Mouse (Mus musculus) hindbrain, embryonic 15.5 days (tissue): Measurements from ENCODE around the gene Gm20388. TPM values are rescaled to one million over a fixed set of nuclear protein-coding genes. Genes with fewer than 3 reads are reported as not detected.

Experiments used
- ATAC-seq: fragments of 200-750 bp; cut with Nextera tagmentation; 2 replicates; pipeline ENCODE4 v1.8.0; 2017; ENCODE audit warnings: low read depth, moderate number of reproducible peaks, moderate TSS enrichment; ENCODE audit not compliant: low FRiP score
- H3K27ac ChIP-seq: fragments of 300-500 bp; sonication (generic); replicated peaks from 2 replicates; pipeline ENCODE4 v1.5.1; 2015; ENCODE audit warnings: mild to moderate bottlenecking, inconsistent platforms
- H3K27me3 ChIP-seq: fragments of 300-500 bp; sonication (generic); 2 replicates; pipeline ENCODE4 v1.6.1; 2015; ENCODE audit warnings: control low read depth, inconsistent platforms
- H3K36me3 ChIP-seq: fragments of 300-500 bp; sonication (generic); 2 replicates; pipeline ENCODE4 v1.6.1; 2015; ENCODE audit warnings: control low read depth, inconsistent platforms
- H3K4me1 ChIP-seq: fragments of 300-500 bp; sonication (generic); replicated peaks from 2 replicates; pipeline ENCODE4 v1.6.1; 2015; ENCODE audit warnings: control low read depth, inconsistent platforms
- H3K4me2 ChIP-seq: fragments of 300-500 bp; sonication (generic); 2 replicates; pipeline ENCODE4 v1.6.1; 2015; ENCODE audit warnings: moderate library complexity, mild to moderate bottlenecking, inconsistent platforms
- H3K4me3 ChIP-seq: fragments of 300-500 bp; sonication (generic); 2 replicates; pipeline ENCODE4 v1.5.1; 2015; ENCODE audit warnings: mild to moderate bottlenecking, inconsistent platforms
- H3K9ac ChIP-seq: fragments of 300-500 bp; sonication (generic); 2 replicates; pipeline ENCODE4 v1.6.1; 2015; ENCODE audit warnings: inconsistent platforms
- H3K9me3 ChIP-seq: fragments of 300-500 bp; sonication (generic); 2 replicates; pipeline ENCODE4 v1.6.1; 2016; ENCODE audit warnings: control low read depth, inconsistent platforms
- WGBS: fragments of 180-500 bp; shearing (Covaris S2); methylation state at CpG from one replicate; pipeline ENCODE4 v1.1.7; 2015; 5-methylcytosine and 5-hydroxymethylcytosine counted together
- polyA plus RNA-seq: library from polyadenylated mRNA; unstranded; fragments of >200 nt; fragmentation: Nextera tagmentation; extraction: Ambion mirVana; gene quantifications from 2 replicates; pipeline ENCODE4 v1.2.1, GENCODE M21; 2015

Gene Gm20388
- polyA plus RNA-seq, 1 experiment from 2014 or later = 5.4 TPM

DNA sequence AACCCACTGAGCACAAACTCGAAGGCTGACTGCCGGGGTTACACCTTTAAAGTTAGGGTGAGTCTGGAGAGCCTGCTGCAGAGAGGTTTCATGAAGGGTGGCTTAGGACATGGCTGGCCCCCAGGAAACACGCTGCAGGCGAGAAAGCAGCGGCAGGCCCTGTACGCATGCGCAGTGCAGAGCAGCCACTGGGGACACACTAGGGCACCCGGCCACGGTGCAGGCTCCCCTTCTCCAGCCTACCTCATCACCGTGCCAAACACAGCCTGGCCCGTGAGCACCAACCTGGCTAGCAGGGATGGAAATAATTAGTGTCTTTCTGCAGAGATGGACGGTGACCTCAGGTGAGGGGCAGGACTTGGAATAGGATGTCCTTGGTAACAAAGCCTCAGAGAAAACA, 2175.4 kb downstream of the Gm20388 start:
- H3K27ac ChIP-seq = no peak overlapping the region
- 83% methylated on average over 12 of the region's 12 CpGs for WGBS
- no peak overlapping the region for H3K4me3 ChIP-seq
- H3K9me3 ChIP-seq = no peaks in the 10 kb centered on the region
- ATAC-seq = no peak
- no peaks in the 10 kb centered on the region for H3K36me3 ChIP-seq
- H3K4me1 ChIP-seq = peaks cover 6% of the 10 kb centered on the region; the same call in 1 of the 2 replicates
- no peaks in the 10 kb centered on the region for H3K27me3 ChIP-seq
- H3K4me2 ChIP-seq = no peak overlapping the region
- H3K9ac ChIP-seq = no peak overlapping the region

DNA sequence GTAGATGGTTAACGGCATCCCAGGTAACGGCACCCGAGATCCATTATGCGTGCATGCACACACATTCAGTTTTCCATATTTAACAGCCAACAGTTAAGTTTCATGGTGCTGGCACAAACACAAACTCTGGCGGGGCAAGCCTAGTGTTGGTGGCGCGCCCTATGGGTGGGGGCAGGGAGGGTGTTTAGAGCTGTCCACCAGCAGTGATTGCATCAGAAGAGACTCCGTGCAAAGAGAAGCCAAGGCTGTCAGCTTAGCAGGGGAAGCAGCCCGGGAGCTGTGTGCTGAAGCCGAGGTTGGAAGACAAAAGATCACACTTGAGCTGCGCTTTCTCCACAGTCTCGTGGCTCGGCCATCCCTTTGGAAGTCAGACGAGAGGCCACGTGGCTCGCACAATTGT, 2178.0 kb downstream of the Gm20388 start:
- Histone ChIP-seq H3K4me1 (peaks cover 12% of the 10 kb centered on the region; the same call in 1 of the 2 replicates), H3K36me3 (no peaks in the 10 kb centered on the region), H3K4me3 (no peak overlapping the region), H3K4me2 (no peak overlapping the region), H3K27me3 (no peaks in the 10 kb centered on the region), H3K9ac (no peak overlapping the region), H3K27ac (no peak overlapping the region), H3K9me3 (no peaks in the 10 kb centered on the region)
- no peak for ATAC-seq
- 77% methylated on average over 16 of the region's 16 CpGs for WGBS

DNA sequence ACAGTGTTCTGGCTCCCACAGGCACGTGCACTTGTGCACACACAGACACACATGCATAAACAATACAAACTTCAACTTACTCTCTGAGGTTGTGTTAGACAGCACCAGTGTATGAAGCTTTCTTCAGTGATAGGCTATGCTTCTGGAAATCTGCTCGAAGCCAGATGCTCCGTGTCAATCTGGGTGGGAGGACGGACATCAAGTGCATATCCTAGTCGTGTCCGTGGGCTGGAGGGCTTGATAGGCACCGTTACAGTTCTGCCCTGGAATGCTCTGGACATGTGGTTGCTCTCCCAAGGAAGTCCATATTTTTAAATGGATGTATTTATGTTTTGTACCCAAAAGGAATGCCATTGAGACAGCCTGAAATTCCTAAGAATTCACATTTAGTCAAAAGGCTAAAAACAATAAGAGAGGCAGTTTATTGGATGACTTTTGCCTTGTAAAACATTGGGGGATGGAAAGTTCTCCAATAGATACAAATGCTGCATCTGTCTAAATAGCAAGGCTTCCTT, 2178.6 kb downstream of the Gm20388 start:
- H3K4me1 ChIP-seq = peaks cover 12% of the 10 kb centered on the region; the same call in 1 of the 2 replicates
- ATAC-seq = no peak
- H3K9me3 ChIP-seq = no peaks in the 10 kb centered on the region
- WGBS = 95% methylated on average over 7 of the region's 7 CpGs
- no peak overlapping the region for H3K4me3 ChIP-seq
- no peak overlapping the region for H3K4me2 ChIP-seq
- H3K9ac ChIP-seq = no peak overlapping the region
- H3K27ac ChIP-seq = no peak overlapping the region
- no peaks in the 10 kb centered on the region for H3K36me3 ChIP-seq
- no peaks in the 10 kb centered on the region for H3K27me3 ChIP-seq

GRCm38 (mm10) chr8:122092476-122092875, 2181.8 kb downstream of the Gm20388 start:
- no peaks in the 10 kb centered on the region for H3K9me3 ChIP-seq
- H3K4me2 ChIP-seq = no peak overlapping the region
- no peak for ATAC-seq
- 77% methylated on average over 5 of the region's 5 CpGs for WGBS
- H3K9ac ChIP-seq = no peak overlapping the region
- H3K36me3 ChIP-seq = no peaks in the 10 kb centered on the region
- H3K27me3 ChIP-seq = no peaks in the 10 kb centered on the region
- no peak overlapping the region for H3K27ac ChIP-seq
- H3K4me3 ChIP-seq = no peak overlapping the region
- peaks cover 8% of the 10 kb centered on the region; the same call in 1 of the 2 replicates for H3K4me1 ChIP-seq

GRCm38 (mm10) chr8:122098766-122099165, 2188.1 kb downstream of the Gm20388 start:
- no peak overlapping the region for H3K9ac ChIP-seq
- no peaks in the 10 kb centered on the region for H3K9me3 ChIP-seq
- WGBS = 70% methylated on average over 3 of the region's 3 CpGs
- no peak for ATAC-seq
- no peaks in the 10 kb centered on the region for H3K36me3 ChIP-seq
- no peak overlapping the region for H3K27ac ChIP-seq
- no peak overlapping the region for H3K4me3 ChIP-seq
- H3K27me3 ChIP-seq = no peaks in the 10 kb centered on the region
- H3K4me1 ChIP-seq = peaks cover 13% of the 10 kb centered on the region; the same call in 1 of the 2 replicates
- H3K4me2 ChIP-seq = no peak overlapping the region

DNA sequence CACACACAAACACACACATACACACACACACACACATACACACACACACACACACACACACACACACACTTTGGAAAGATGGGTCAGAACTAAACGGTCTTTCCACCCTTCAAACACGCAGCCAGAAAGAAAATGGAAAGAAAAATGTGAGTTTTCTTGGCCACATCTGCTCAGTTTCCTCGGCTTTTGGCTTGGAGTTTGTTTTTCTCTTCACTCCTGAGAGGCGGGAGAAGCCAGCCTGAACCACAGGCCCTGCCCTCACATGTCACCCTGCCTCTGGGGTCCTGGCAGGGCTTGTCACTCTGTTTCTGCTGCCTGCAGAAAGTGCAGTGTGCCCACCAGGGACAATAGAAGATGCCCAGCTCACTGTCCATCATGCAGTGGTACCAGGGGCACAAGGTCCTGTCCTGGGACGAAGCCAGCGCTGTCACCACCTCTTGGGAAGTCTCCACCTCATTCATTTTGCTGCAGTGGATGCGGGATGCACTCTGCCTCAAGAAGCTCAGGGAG, 2189.1 kb downstream of the Gm20388 start:
- no peak overlapping the region for H3K4me2 ChIP-seq
- no peak overlapping the region for H3K4me3 ChIP-seq
- no peaks in the 10 kb centered on the region for H3K9me3 ChIP-seq
- H3K27me3 ChIP-seq = no peaks in the 10 kb centered on the region
- 68% methylated on average over 7 of the region's 7 CpGs for WGBS
- H3K27ac ChIP-seq = no peak overlapping the region
- no peak overlapping the region for H3K9ac ChIP-seq
- H3K36me3 ChIP-seq = no peaks in the 10 kb centered on the region
- ATAC-seq = no peak
- H3K4me1 ChIP-seq = peaks cover 13% of the 10 kb centered on the region; the same call in 1 of the 2 replicates

DNA sequence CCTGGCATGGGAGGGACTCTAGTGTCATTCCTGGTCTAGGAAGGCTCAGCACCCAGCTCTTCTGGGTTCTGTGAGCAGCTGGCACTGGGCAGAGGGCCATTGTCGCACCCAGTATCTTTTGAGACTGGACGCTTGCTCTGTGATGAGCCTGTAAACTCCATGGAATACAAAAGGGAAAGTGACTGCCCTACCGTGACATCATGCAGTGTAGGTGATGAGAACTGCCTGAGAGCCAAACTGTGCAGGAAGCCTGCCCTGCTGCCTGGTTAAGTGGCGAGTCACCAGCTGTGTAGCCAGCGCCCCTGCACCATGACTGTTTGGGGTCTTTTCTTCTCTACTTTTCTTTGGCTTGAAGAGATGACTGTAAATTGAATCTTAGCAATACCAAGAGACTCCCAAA, 2191.2 kb downstream of the Gm20388 start:
- WGBS = 50% methylated on average over 5 of the region's 5 CpGs
- ATAC-seq = no peak
- H3K27ac ChIP-seq = no peak overlapping the region
- H3K9ac ChIP-seq = no peak overlapping the region
- no peaks in the 10 kb centered on the region for H3K9me3 ChIP-seq
- no peaks in the 10 kb centered on the region for H3K36me3 ChIP-seq
- H3K4me2 ChIP-seq = no peak overlapping the region
- H3K27me3 ChIP-seq = no peaks in the 10 kb centered on the region
- H3K4me3 ChIP-seq = no peak overlapping the region
- peaks cover 23% of the 10 kb centered on the region for H3K4me1 ChIP-seq

- Histone ChIP-seq H3K9me3 (no peaks in the 10 kb centered on the region), H3K4me1 (peaks cover 28% of the 10 kb centered on the region), H3K27me3 (no peaks in the 10 kb centered on the region), H3K36me3 (no peaks in the 10 kb centered on the region), H3K4me3 (no peak overlapping the region), H3K9ac (0 out of 2 replicates have a peak overlapping the region, but pooled peaks have one; percentile 1), H3K27ac (no peak overlapping the region), H3K4me2 (no peak overlapping the region)
- ATAC-seq = no peak
- 27% methylated on average over 8 of the region's 8 CpGs for WGBS
Measured at GRCm38 (mm10) chr8:122102286-122102685, 2191.6 kb downstream of the Gm20388 start.

DNA sequence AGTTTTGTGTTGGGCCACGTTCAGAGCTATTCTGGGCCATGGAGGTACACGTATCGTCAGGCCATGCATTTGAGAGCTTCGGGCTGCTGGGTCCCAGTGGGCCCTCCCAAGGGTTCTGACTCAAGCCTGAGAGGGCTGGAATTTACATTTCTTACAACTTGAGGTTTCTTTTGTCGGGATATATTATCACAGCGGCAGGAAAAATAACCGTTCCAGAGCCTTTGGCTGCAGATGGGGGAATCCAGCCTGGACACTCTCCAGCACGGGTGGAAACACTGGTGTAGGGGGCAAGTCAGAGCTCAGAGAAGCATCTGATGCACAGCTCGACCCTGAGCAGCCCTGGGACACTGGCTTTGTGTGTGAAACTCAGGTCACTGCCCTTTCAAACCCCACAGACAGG, 2192.6 kb downstream of the Gm20388 start:
- 72% methylated on average over 9 of the region's 9 CpGs for WGBS
- Histone ChIP-seq H3K4me1 (peaks cover 30% of the 10 kb centered on the region), H3K27me3 (no peaks in the 10 kb centered on the region), H3K9me3 (no peaks in the 10 kb centered on the region), H3K36me3 (no peaks in the 10 kb centered on the region), H3K9ac (no peak overlapping the region), H3K27ac (no peak overlapping the region), H3K4me3 (no peak overlapping the region), H3K4me2 (no peak overlapping the region)
- no peak for ATAC-seq

DNA sequence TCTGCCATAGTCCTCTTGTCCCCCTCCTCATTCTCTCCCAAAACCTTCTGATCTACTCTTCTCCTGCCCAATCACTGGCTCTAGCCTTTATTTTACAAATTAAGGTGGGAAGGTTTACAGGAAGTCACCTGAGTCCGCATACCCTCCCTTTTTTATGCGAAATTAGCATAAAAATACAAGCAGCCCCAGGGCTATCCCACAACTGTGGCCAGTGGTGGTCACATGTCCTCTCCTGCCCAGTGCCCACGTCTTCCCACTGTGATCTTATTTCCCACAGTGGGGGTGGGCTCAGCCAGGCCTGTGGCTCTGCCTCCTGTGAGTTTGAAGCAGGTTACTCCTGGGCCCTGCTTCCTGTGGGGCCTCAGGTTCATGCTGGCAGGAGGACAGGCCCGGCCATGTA, 2194.0 kb downstream of the Gm20388 start:
- WGBS = 54% methylated on average over 4 of the region's 4 CpGs
- H3K27ac ChIP-seq = no peak overlapping the region
- H3K4me1 ChIP-seq = peaks cover 30% of the 10 kb centered on the region
- no peak for ATAC-seq
- no peaks in the 10 kb centered on the region for H3K9me3 ChIP-seq
- H3K4me2 ChIP-seq = no peak overlapping the region
- no peak overlapping the region for H3K4me3 ChIP-seq
- H3K27me3 ChIP-seq = no peaks in the 10 kb centered on the region
- H3K36me3 ChIP-seq = no peaks in the 10 kb centered on the region
- H3K9ac ChIP-seq = no peak overlapping the region

- ATAC-seq = peak; percentile 68
- H3K27ac ChIP-seq = no peak overlapping the region; the same call in 1 of the 2 replicates
Measured at GRCm38 (mm10) chr8:122106270-122106669, 2195.6 kb downstream of the Gm20388 start.

DNA sequence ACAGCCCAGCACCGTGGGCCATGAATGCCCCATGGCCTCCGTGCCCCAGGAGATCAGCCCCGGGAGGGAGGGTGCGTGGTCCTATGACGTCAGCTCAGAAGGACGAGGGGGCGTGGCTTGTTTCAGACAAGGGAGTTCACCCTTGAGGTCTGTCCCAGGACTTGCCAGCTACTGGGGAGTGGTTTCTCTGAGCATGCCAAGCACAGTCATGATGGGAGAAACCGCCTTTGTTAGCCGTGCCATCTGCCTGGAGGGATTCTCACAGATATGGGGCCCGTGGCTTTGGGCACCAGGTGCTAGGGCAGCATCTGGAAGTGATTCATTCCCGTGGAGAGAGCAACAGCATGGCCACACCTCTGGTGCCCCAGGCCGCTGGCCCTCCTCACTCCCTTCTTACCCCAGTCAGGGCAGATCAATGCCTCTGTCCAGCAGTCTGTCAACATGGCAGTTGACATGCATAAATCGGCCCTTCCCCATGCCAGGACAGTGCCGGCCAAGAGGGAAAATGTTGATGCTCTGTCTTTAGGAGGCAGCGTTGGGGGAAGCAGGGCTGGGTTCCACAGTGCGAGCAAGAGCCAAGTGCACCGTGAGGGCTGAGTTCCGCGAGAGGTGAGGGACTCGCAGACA, 2199.7 kb downstream of the Gm20388 start:
- Histone ChIP-seq H3K4me1 (peaks cover 19% of the 10 kb centered on the region), H3K9ac (no peak overlapping the region)
- 63% methylated on average over 20 of the region's 20 CpGs for WGBS

More at GRCm38 (mm10) chr8:122106270-122106669, 2195.6 kb downstream of the Gm20388 start:
- Histone ChIP-seq H3K4me3 (no peak overlapping the region), H3K4me2 (no peak overlapping the region), H3K9ac (no peak overlapping the region), H3K27me3 (no peaks in the 10 kb centered on the region), H3K4me1 (peaks cover 32% of the 10 kb centered on the region), H3K9me3 (no peaks in the 10 kb centered on the region), H3K36me3 (no peaks in the 10 kb centered on the region)
- 17% methylated on average over 9 of the region's 9 CpGs for WGBS

More for the DNA sequence above, 2199.7 kb downstream of the Gm20388 start:
- Histone ChIP-seq H3K4me2 (no peak overlapping the region), H3K27ac (no peak overlapping the region), H3K27me3 (no peaks in the 10 kb centered on the region), H3K36me3 (no peaks in the 10 kb centered on the region), H3K4me3 (no peak overlapping the region), H3K9me3 (no peaks in the 10 kb centered on the region)
- ATAC-seq = 0 out of 2 replicates have a peak, but pooled peaks have one; percentile 19
